Mouse (Mus musculus) stomach, embryonic 16.5 days (tissue): Measurements from ENCODE around the gene Cfc1. TPM values are rescaled to one million over a fixed set of nuclear protein-coding genes. Genes with fewer than 3 reads are reported as not detected.
"Not testable (repeated sequence)": the region's sequence is repeated elsewhere in the genome, so short reads cannot be mapped to it uniquely, and the experiment has no call there.

ENCODE experiments used
- ATAC-seq: fragments of 200-750 bp; cut with Nextera tagmentation; 2 replicates; pipeline ENCODE4 v1.8.0; 2017; ENCODE audit warnings: moderate number of reproducible peaks, moderate TSS enrichment; ENCODE audit not compliant: insufficient read depth, low FRiP score
- H3K27ac ChIP-seq: fragments of 300-500 bp; sonication (generic); 2 replicates; pipeline ENCODE4 v1.5.1; 2014; ENCODE audit warnings: low read length
- H3K27me3 ChIP-seq: fragments of 300-500 bp; sonication (generic); 2 replicates; pipeline ENCODE4 v1.6.1; 2014; ENCODE audit warnings: low read length, control low read depth, mixed read lengths; ENCODE audit not compliant: control insufficient read depth, insufficient read depth
- H3K36me3 ChIP-seq: fragments of 300-500 bp; sonication (generic); 2 replicates; pipeline ENCODE4 v1.6.1; 2014; ENCODE audit warnings: low read length; ENCODE audit not compliant: control insufficient read depth, insufficient read depth
- H3K4me1 ChIP-seq: fragments of 300-500 bp; sonication (generic); 2 replicates; pipeline ENCODE4 v1.6.1; 2014; ENCODE audit warnings: low read length, control low read depth, mixed read lengths; ENCODE audit not compliant: control insufficient read depth, insufficient read depth
- H3K4me2 ChIP-seq: fragments of 300-500 bp; sonication (generic); 2 replicates; pipeline ENCODE4 v1.6.1; 2014; ENCODE audit warnings: low read depth, low read length, mixed read lengths
- H3K4me3 ChIP-seq: fragments of 300-500 bp; sonication (generic); replicated peaks from 2 replicates; pipeline ENCODE4 v1.5.1; 2014; ENCODE audit warnings: mild to moderate bottlenecking, low read length
- H3K9ac ChIP-seq: fragments of 300-500 bp; sonication (generic); 2 replicates; pipeline ENCODE4 v1.6.1; 2014; ENCODE audit warnings: low read length
- H3K9me3 ChIP-seq: fragments of 300-500 bp; sonication (generic); replicated peaks from 2 replicates; pipeline ENCODE4 v1.6.1; 2016; ENCODE audit warnings: low read length, control low read depth; ENCODE audit not compliant: control insufficient read depth
- WGBS: fragments of 180-500 bp; shearing (Covaris S2); extraction: QIAGEN DNeasy Blood & Tissue Kit; methylation state at CpG from one replicate; pipeline ENCODE4 v1.1.7; 2014; 5-methylcytosine and 5-hydroxymethylcytosine counted together
- polyA plus RNA-seq: library from polyadenylated mRNA; unstranded; fragments of >200 nt; fragmentation: Nextera tagmentation; extraction: Ambion mirVana; gene quantifications from 2 replicates; pipeline ENCODE4 v1.2.1, GENCODE M21; 2015

Cfc1 gene
- polyA plus RNA-seq, 1 experiment from 2014 or later: 0.43 TPM

- Histone ChIP-seq H3K27me3 (no peaks in the 10 kb centered on the region), H3K9ac (no peak overlapping the region), H3K4me1 (no peaks in the 10 kb centered on the region), H3K36me3 (no peaks in the 10 kb centered on the region), H3K4me2 (no peak overlapping the region), H3K9me3 (no peaks in the 10 kb centered on the region), H3K4me3 (no peak overlapping the region), H3K27ac (no peak overlapping the region)
- 16% methylated on average over 3 of the region's 3 CpGs for WGBS
- 0 out of 2 replicates have a peak, but pooled peaks have one; percentile 7 for ATAC-seq
These were observed 24.4 kb upstream of the Cfc1 start for GRCm38 (mm10) chr1:34511027-34511426.

- no peaks in the 10 kb centered on the region for H3K4me1 ChIP-seq
- H3K27me3 ChIP-seq: no peaks in the 10 kb centered on the region
- no peak for ATAC-seq
- no peaks in the 10 kb centered on the region for H3K36me3 ChIP-seq
- H3K27ac ChIP-seq: no peak overlapping the region
- H3K9me3 ChIP-seq: peaks cover 6% of the 10 kb centered on the region; the same call in 1 of the 2 replicates
- H3K4me2 ChIP-seq: no peak overlapping the region
- no peak overlapping the region for H3K4me3 ChIP-seq
- WGBS: 79% methylated on average over 4 of the region's 4 CpGs
- no peak overlapping the region for H3K9ac ChIP-seq
These were observed 22.4 kb upstream of the Cfc1 start for GRCm38 (mm10) chr1:34513068-34513467.

GRCm38 (mm10) chr1:34516595-34516994, 18.9 kb upstream of the Cfc1 start:
- H3K36me3 ChIP-seq: no peaks in the 10 kb centered on the region
- H3K4me2 ChIP-seq: no peak overlapping the region
- H3K27ac ChIP-seq: no peak overlapping the region
- no peak overlapping the region for H3K4me3 ChIP-seq
- H3K27me3 ChIP-seq: no peaks in the 10 kb centered on the region
- ATAC-seq: no peak
- H3K9ac ChIP-seq: no peak overlapping the region
- H3K4me1 ChIP-seq: no peaks in the 10 kb centered on the region
- WGBS: 21% methylated on average over 5 of the region's 5 CpGs
- H3K9me3 ChIP-seq: peaks cover 6% of the 10 kb centered on the region; the same call in 1 of the 2 replicates

GRCm38 (mm10) chr1:34517297-34517696, 18.2 kb upstream of the Cfc1 start:
- not testable (repeated sequence) for ATAC-seq, H3K36me3 ChIP-seq, H3K4me3 ChIP-seq, H3K9ac ChIP-seq, H3K4me2 ChIP-seq, H3K27ac ChIP-seq, H3K9me3 ChIP-seq, H3K4me1 ChIP-seq, H3K27me3 ChIP-seq
- WGBS: 23% methylated on average over 6 of the region's 6 CpGs

GRCm38 (mm10) chr1:34517797-34518196, 17.7 kb upstream of the Cfc1 start:
- H3K4me2 ChIP-seq, H3K9ac ChIP-seq, H3K4me1 ChIP-seq, H3K9me3 ChIP-seq, H3K36me3 ChIP-seq, H3K27ac ChIP-seq, H3K27me3 ChIP-seq, ATAC-seq, H3K4me3 ChIP-seq: not testable (repeated sequence)
- 25% methylated on average over 1 of the region's 1 CpGs for WGBS

GRCm38 (mm10) chr1:34518259-34518658, 17.2 kb upstream of the Cfc1 start:
- WGBS: 74% methylated on average over 1 of the region's 1 CpGs
- Histone ChIP-seq H3K27me3 (no peaks in the 10 kb centered on the region), H3K9ac (no peak overlapping the region), H3K4me2 (no peak overlapping the region), H3K4me1 (no peaks in the 10 kb centered on the region), H3K36me3 (no peaks in the 10 kb centered on the region), H3K4me3 (no peak overlapping the region), H3K9me3 (peaks cover 6% of the 10 kb centered on the region; the same call in 1 of the 2 replicates), H3K27ac (no peak overlapping the region)
- no peak for ATAC-seq

GRCm38 (mm10) chr1:34522205-34522849, 13.1 kb upstream of the Cfc1 start:
- no peak overlapping the region for H3K9ac ChIP-seq
- H3K4me3 ChIP-seq: no peak overlapping the region
- H3K4me1 ChIP-seq: no peaks in the 10 kb centered on the region
- no peaks in the 10 kb centered on the region for H3K27me3 ChIP-seq
- ATAC-seq: no peak
- H3K4me2 ChIP-seq: no peak overlapping the region
- H3K9me3 ChIP-seq: no peaks in the 10 kb centered on the region
- no peaks in the 10 kb centered on the region for H3K36me3 ChIP-seq
- H3K27ac ChIP-seq: no peak overlapping the region
- 63% methylated on average over 6 of the region's 6 CpGs for WGBS

GRCm38 (mm10) chr1:34522850-34523244, 12.6 kb upstream of the Cfc1 start:
- Histone ChIP-seq H3K27me3 (no peaks in the 10 kb centered on the region), H3K36me3 (no peaks in the 10 kb centered on the region), H3K9me3 (no peaks in the 10 kb centered on the region), H3K9ac (no peak overlapping the region), H3K4me1 (no peaks in the 10 kb centered on the region), H3K4me2 (no peak overlapping the region), H3K4me3 (no peak overlapping the region), H3K27ac (no peak overlapping the region)
- WGBS: 70% methylated on average over 3 of the region's 3 CpGs
- ATAC-seq: no peak

GRCm38 (mm10) chr1:34523647-34524046, 11.8 kb upstream of the Cfc1 start:
- Histone ChIP-seq H3K4me1 (no peaks in the 10 kb centered on the region), H3K27me3 (no peaks in the 10 kb centered on the region), H3K9me3 (no peaks in the 10 kb centered on the region), H3K4me2 (no peak overlapping the region), H3K9ac (no peak overlapping the region), H3K27ac (no peak overlapping the region), H3K36me3 (no peaks in the 10 kb centered on the region), H3K4me3 (no peak overlapping the region)
- no peak for ATAC-seq
- WGBS: 85% methylated on average over 3 of the region's 3 CpGs
